Comparison of ENCODE assay signal across 7 mouse cellular contexts in genomic region chr8:109736819-109737218, GRCm38 (mm10). TPM values are rescaled to one million over a fixed set of nuclear protein-coding genes. Genes with fewer than 3 reads are reported as not detected.
DNase-seq lines count a peak whose midpoint lies in the region; ATAC-seq and TF ChIP-seq lines count a peak whose summit lies in the region.

No protein-coding gene starts in this region.

- peak overlapping the region; percentile 75 for H3K4me2 ChIP-seq in neural tube, embryonic 12.5 days (replicated peaks)

- H3K27ac ChIP-seq in thymus, adult 2 months (ENCODE audit: control insufficient read depth, insufficient read depth, low read length) = no peak overlapping the region
- peak overlapping the region; percentile 93 for H3K27ac ChIP-seq in limb, embryonic 10.5 days
- no peak overlapping the region for H3K27ac ChIP-seq in neural tube, embryonic 12.5 days

- peaks cover 13% of the 10 kb centered on the region; the same call in 1 of the 2 replicates for H3K36me3 ChIP-seq in thymus, adult 2 months (ENCODE audit: control insufficient read depth, insufficient read depth, low read length)
- H3K36me3 ChIP-seq in erythroblast, embryonic 14.5 days (ENCODE audit: control insufficient read depth) = peaks cover 34% of the 10 kb centered on the region
- peaks cover 31% of the 10 kb centered on the region for H3K36me3 ChIP-seq in limb, embryonic 10.5 days
- H3K36me3 ChIP-seq in neural tube, embryonic 12.5 days = peaks cover 30% of the 10 kb centered on the region

- H3K9ac ChIP-seq in neural tube, embryonic 12.5 days = peak overlapping the region; percentile 93

- no peak for TF ChIP-seq POLR2A in thymus, adult 2 months (IDR thresholded peaks at IDR 0.05; ENCODE audit: control insufficient read depth, extremely low read depth, insufficient read depth, low read length, poor library complexity)

- WGBS in thymus, adult 2 months = 7% methylated on average over 8 of the region's 8 CpGs
- 13% methylated on average over 8 of the region's 8 CpGs for WGBS in limb, embryonic 10.5 days
- 12% methylated on average over 8 of the region's 8 CpGs for WGBS in neural tube, embryonic 12.5 days

- H3K9me3 ChIP-seq in erythroblast, embryonic 14.5 days (ENCODE audit: control insufficient read depth, low read length) = no peaks in the 10 kb centered on the region
- H3K9me3 ChIP-seq in limb, embryonic 10.5 days (replicated peaks) = no peaks in the 10 kb centered on the region
- H3K9me3 ChIP-seq in neural tube, embryonic 12.5 days = no peaks in the 10 kb centered on the region

- H3K27me3 ChIP-seq in thymus, adult 2 months (ENCODE audit: control insufficient read depth, insufficient read depth, low read length) = no peaks in the 10 kb centered on the region
- H3K27me3 ChIP-seq in erythroblast, embryonic 14.5 days (ENCODE audit: control insufficient read depth) = no peaks in the 10 kb centered on the region
- no peaks in the 10 kb centered on the region for H3K27me3 ChIP-seq in limb, embryonic 10.5 days (ENCODE audit: low read depth, poor library complexity, severe bottlenecking)
- no peaks in the 10 kb centered on the region for H3K27me3 ChIP-seq in neural tube, embryonic 12.5 days (replicated peaks)

- no peak for TF ChIP-seq CTCF in thymus, adult 2 months (IDR thresholded peaks at IDR 0.05; ENCODE audit: borderline replicate concordance, control insufficient read depth, extremely low read depth, insufficient read depth, low read length, poor library complexity)

- peaks cover 4% of the 10 kb centered on the region for H3K4me1 ChIP-seq in thymus, adult 2 months (replicated peaks; ENCODE audit: control insufficient read depth, insufficient read depth, low read length)
- peaks cover 18% of the 10 kb centered on the region for H3K4me1 ChIP-seq in erythroblast, embryonic 14.5 days (ENCODE audit: control insufficient read depth)
- peaks cover 14% of the 10 kb centered on the region for H3K4me1 ChIP-seq in limb, embryonic 10.5 days
- H3K4me1 ChIP-seq in neural tube, embryonic 12.5 days = peaks cover 11% of the 10 kb centered on the region

- no peak for ATAC-seq in neural tube, embryonic 12.5 days (ENCODE audit: low FRiP score, low read depth)

- H3K4me3 ChIP-seq in thymus, adult 2 months (ENCODE audit: control insufficient read depth, insufficient read depth, low read length) = peak overlapping the region; percentile 65
- peak overlapping the region; percentile 97 for H3K4me3 ChIP-seq in erythroblast, embryonic 14.5 days (replicated peaks)
- H3K4me3 ChIP-seq in limb, embryonic 10.5 days = peak overlapping the region; percentile 83
- H3K4me3 ChIP-seq in neural tube, embryonic 12.5 days = peak overlapping the region; percentile 92

- no peak for DNase-seq in thymus, adult 2 months
- DNase-seq in thymus, postnatal 36 days = no peak
- peak; percentile 35 for DNase-seq in limb, embryonic 10.5 days (ENCODE audit: low spot score)
- DNase-seq in spleen, adult 18-20 months = no peak
- no peak for DNase-seq in left cerebral cortex, adult 9 months (ENCODE audit: low spot score in 2 of 2)

RNA-seq across cellular contexts. Expression of gene Atxn1l, which starts 0.7 kb away (rescaled TPM):
- 20.3 and 23.9 TPM in 2 replicates for polyA plus RNA-seq in thymus, adult 2 months (2012; rRNA removed)
- polyA plus RNA-seq in erythroblast, embryonic 14.5 days (2012) = 1.3 TPM in 2 replicates
- polyA plus RNA-seq in limb, embryonic 10.5 days (2016; fragmentation: Nextera tagmentation; extraction: Ambion mirVana) = 8.4 and 10.2 TPM in 2 replicates
- polyA plus RNA-seq in neural tube, embryonic 12.5 days (2016; fragmentation: Nextera tagmentation; extraction: Ambion mirVana) = 6.3 and 7.8 TPM in 2 replicates

RNA-seq across cellular contexts. Expression of gene Zfp821, which starts 31.5 kb away (rescaled TPM):
- 11.4 and 13.7 TPM in 2 replicates for polyA plus RNA-seq in thymus, adult 2 months (2012; rRNA removed)
- 2.2 and 2.5 TPM in 2 replicates for polyA plus RNA-seq in erythroblast, embryonic 14.5 days (2012)
- polyA plus RNA-seq in limb, embryonic 10.5 days (2016; fragmentation: Nextera tagmentation; extraction: Ambion mirVana) = 34.8 and 42.5 TPM in 2 replicates
- 77.7 and 79.1 TPM in 2 replicates for polyA plus RNA-seq in neural tube, embryonic 12.5 days (2016; fragmentation: Nextera tagmentation; extraction: Ambion mirVana)

RNA-seq across cellular contexts. Expression of gene Ap1g1, which starts 41.5 kb away (rescaled TPM):
- 40.3 and 42.2 TPM in 2 replicates for polyA plus RNA-seq in thymus, adult 2 months (2012; rRNA removed)
- polyA plus RNA-seq in erythroblast, embryonic 14.5 days (2012) = 0.16 and 0.26 TPM in 2 replicates
- 44.0 and 50.4 TPM in 2 replicates for polyA plus RNA-seq in limb, embryonic 10.5 days (2016; fragmentation: Nextera tagmentation; extraction: Ambion mirVana)
- 56.4 and 62.9 TPM in 2 replicates for polyA plus RNA-seq in neural tube, embryonic 12.5 days (2016; fragmentation: Nextera tagmentation; extraction: Ambion mirVana)

RNA-seq across cellular contexts. Expression of gene Ist1, which starts 43.8 kb away (rescaled TPM):
- 60.3 and 67.8 TPM in 2 replicates for polyA plus RNA-seq in thymus, adult 2 months (2012; rRNA removed)
- 0.78 and 0.93 TPM in 2 replicates for polyA plus RNA-seq in erythroblast, embryonic 14.5 days (2012)
- 134 and 153 TPM in 2 replicates for polyA plus RNA-seq in limb, embryonic 10.5 days (2016; fragmentation: Nextera tagmentation; extraction: Ambion mirVana)
- polyA plus RNA-seq in neural tube, embryonic 12.5 days (2016; fragmentation: Nextera tagmentation; extraction: Ambion mirVana) = 197 TPM in 2 replicates

Comparison
In these comparisons a context has a peak if more than half of its experiments do, and no peak if none do; other contexts are left out.
1. RNA of gene Ap1g1, which starts 41.5 kb away (polyA plus RNA-seq): 56.4 to 62.9 TPM in neural tube, embryonic 12.5 days, 44.0 to 50.4 TPM in limb, embryonic 10.5 days and 40.3 to 42.2 TPM in thymus, adult 2 months; 0.16 to 0.26 TPM in erythroblast, embryonic 14.5 days; every median in the first group is over 10 times any median in the second.
2. Peak in every context shown above with its lines, with median percentiles within 50 percentile points of each other: H3K4me3 ChIP-seq.